Mouse (Mus musculus): ENCODE data around the gene Rnf26. TPM values are rescaled to one million over a fixed set of nuclear protein-coding genes. Genes with fewer than 3 reads are reported as not detected.

Rnf26 gene
- total and polyA plus RNA-seq, 2 experiments from 2014 or later, result 24.3 to 38.0 TPM

DNA sequence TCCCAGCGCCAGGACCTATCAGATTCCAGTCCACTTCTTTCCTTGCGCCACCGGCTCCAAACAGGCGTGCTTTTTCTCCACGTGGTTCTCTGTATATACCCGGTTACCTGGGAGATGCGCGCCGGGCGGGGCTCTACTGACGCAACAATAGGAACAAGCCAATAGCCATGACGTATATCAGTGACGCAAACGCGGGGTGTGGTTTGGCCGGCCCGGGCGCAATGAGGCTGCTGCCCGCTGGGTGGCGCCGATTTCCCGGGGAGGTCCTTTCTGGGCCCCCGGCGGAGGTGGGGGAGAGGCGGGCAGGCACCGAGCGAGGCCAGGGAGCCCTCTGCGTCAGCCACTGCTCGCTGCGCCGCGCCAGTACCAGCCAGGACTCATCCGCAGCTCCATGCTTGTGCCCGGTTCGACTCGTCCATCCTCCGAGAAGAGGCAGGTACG lies 46.5 kb downstream of the Rnf26 start, which contains the start of gene Usp2:
Gene Usp2, plus strand, starts transcription at position 237 of the 441 bp plus-strand sequence.
- H3K4me1 ChIP-seq (ENCODE audit: insufficient read depth, low read length), result no peaks in the 10 kb centered on the region
- H3K9ac ChIP-seq (replicated peaks; ENCODE audit: low read length), result peak within 1 kb of the TSS; percentile 61
- peak; percentile 99 for ATAC-seq
- H3K27me3 ChIP-seq (ENCODE audit: insufficient read depth, low read length), result no peaks in the 10 kb centered on the region
- H3K4me2 ChIP-seq (ENCODE audit: low read depth, low read length), result peak within 1 kb of the TSS; percentile 91
- no peaks in the 10 kb centered on the region for H3K9me3 ChIP-seq (ENCODE audit: low read length)
- DNase-seq (ENCODE audit: low spot score), result peak; percentile 99
- peak within 1 kb of the TSS; percentile 58; the same call in 1 of the 2 replicates for H3K27ac ChIP-seq
- 0% methylated on average over 38 of the region's 38 CpGs for WGBS
- H3K4me3 ChIP-seq (ENCODE audit: low read length), result peak within 1 kb of the TSS; percentile 58
- H3K36me3 ChIP-seq (ENCODE audit: insufficient read depth, low read length), result no peaks in the 10 kb centered on the region
- peak; percentile 79 for TF ChIP-seq CTCF (IDR thresholded peaks at IDR 0.05; ENCODE audit: low read depth)

DNA sequence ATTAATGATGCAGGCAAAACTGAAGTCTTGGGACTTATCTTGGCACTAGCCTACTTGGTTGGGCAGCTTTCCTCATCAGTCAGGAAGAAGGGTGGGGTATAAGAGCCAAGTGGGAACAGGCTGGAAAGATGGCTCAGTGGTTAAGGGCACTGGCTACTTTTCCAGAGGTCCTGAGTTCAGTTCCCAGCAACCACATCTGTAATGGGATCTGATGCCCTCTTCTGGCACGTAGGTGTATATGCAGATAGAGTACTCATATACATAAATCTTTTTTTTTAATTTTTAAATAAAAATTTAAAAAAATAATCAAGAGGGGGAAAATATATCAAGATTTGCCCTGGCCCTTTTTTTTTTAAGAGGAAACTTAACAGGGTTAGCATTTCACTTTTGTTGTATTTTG lies 48.1 kb downstream of the Rnf26 start:
- no peak for ATAC-seq
- H3K27ac ChIP-seq, result no peak overlapping the region
- H3K27me3 ChIP-seq (ENCODE audit: insufficient read depth, low read length), result no peaks in the 10 kb centered on the region
- no peaks in the 10 kb centered on the region for H3K9me3 ChIP-seq (ENCODE audit: low read length)
- H3K4me3 ChIP-seq (ENCODE audit: low read length), result no peak overlapping the region
- H3K4me2 ChIP-seq (ENCODE audit: low read depth, low read length), result no peak overlapping the region
- peak; percentile 2; the same call in 1 of the 2 replicates for TF ChIP-seq CTCF (IDR thresholded peaks at IDR 0.05; ENCODE audit: low read depth)
- H3K4me1 ChIP-seq (ENCODE audit: insufficient read depth, low read length), result no peaks in the 10 kb centered on the region
- no peak for DNase-seq (ENCODE audit: low spot score)
- no peak overlapping the region for H3K9ac ChIP-seq (replicated peaks; ENCODE audit: low read length)
- H3K36me3 ChIP-seq (ENCODE audit: insufficient read depth, low read length), result no peaks in the 10 kb centered on the region
- 51% methylated on average over 1 of the region's 1 CpGs for WGBS

GRCm38 (mm10) chr9:44058606-44059005 lies 54.7 kb downstream of the Rnf26 start:
- Histone ChIP-seq H3K9me3 (ENCODE audit: low read length) (no peaks in the 10 kb centered on the region), H3K4me2 (ENCODE audit: low read depth, low read length) (no peak overlapping the region), H3K36me3 (ENCODE audit: insufficient read depth, low read length) (no peaks in the 10 kb centered on the region), H3K9ac (replicated peaks; ENCODE audit: low read length) (no peak overlapping the region), H3K27me3 (ENCODE audit: insufficient read depth, low read length) (no peaks in the 10 kb centered on the region), H3K4me3 (ENCODE audit: low read length) (no peak overlapping the region), H3K4me1 (ENCODE audit: insufficient read depth, low read length) (no peaks in the 10 kb centered on the region), H3K27ac (no peak overlapping the region)
- DNase-seq (ENCODE audit: low spot score), result no peak
- no peak for TF ChIP-seq CTCF (IDR thresholded peaks at IDR 0.05; ENCODE audit: low read depth)
- no peak for ATAC-seq
- 75% methylated on average over 6 of the region's 6 CpGs for WGBS

GRCm38 (mm10) chr9:44053936-44054335 lies 59.4 kb downstream of the Rnf26 start:
- 78% methylated on average over 1 of the region's 1 CpGs for WGBS
- no peaks in the 10 kb centered on the region for H3K9me3 ChIP-seq (ENCODE audit: low read length)
- no peak for TF ChIP-seq CTCF (IDR thresholded peaks at IDR 0.05; ENCODE audit: low read depth)
- DNase-seq (ENCODE audit: low spot score) (no peak), ATAC-seq (no peak)
- no peak overlapping the region for H3K4me2 ChIP-seq (ENCODE audit: low read depth, low read length)
- no peaks in the 10 kb centered on the region for H3K27me3 ChIP-seq (ENCODE audit: insufficient read depth, low read length)
- H3K4me1 ChIP-seq (ENCODE audit: insufficient read depth, low read length), result no peaks in the 10 kb centered on the region
- no peaks in the 10 kb centered on the region for H3K36me3 ChIP-seq (ENCODE audit: insufficient read depth, low read length)
- no peak overlapping the region for H3K27ac ChIP-seq
- no peak overlapping the region for H3K9ac ChIP-seq (replicated peaks; ENCODE audit: low read length)
- no peak overlapping the region for H3K4me3 ChIP-seq (ENCODE audit: low read length)

GRCm38 (mm10) chr9:44052855-44053254 lies 60.5 kb downstream of the Rnf26 start:
- no peak overlapping the region for H3K4me2 ChIP-seq (ENCODE audit: low read depth, low read length)
- H3K4me1 ChIP-seq (ENCODE audit: insufficient read depth, low read length), result no peaks in the 10 kb centered on the region
- no peak overlapping the region for H3K4me3 ChIP-seq (ENCODE audit: low read length)
- no peaks in the 10 kb centered on the region for H3K27me3 ChIP-seq (ENCODE audit: insufficient read depth, low read length)
- ATAC-seq, result no peak
- peak; percentile 27 for TF ChIP-seq CTCF (IDR thresholded peaks at IDR 0.05; ENCODE audit: low read depth)
- DNase-seq (ENCODE audit: low spot score), result no peak
- H3K36me3 ChIP-seq (ENCODE audit: insufficient read depth, low read length), result no peaks in the 10 kb centered on the region
- no peak overlapping the region for H3K9ac ChIP-seq (replicated peaks; ENCODE audit: low read length)
- 63% methylated on average over 3 of the region's 3 CpGs for WGBS
- H3K9me3 ChIP-seq (ENCODE audit: low read length), result no peaks in the 10 kb centered on the region
- H3K27ac ChIP-seq, result no peak overlapping the region

GRCm38 (mm10) chr9:44049381-44050165 lies 63.7 kb downstream of the Rnf26 start:
- H3K4me2 ChIP-seq (ENCODE audit: low read depth, low read length), result no peak overlapping the region
- H3K9me3 ChIP-seq (ENCODE audit: low read length), result no peaks in the 10 kb centered on the region
- H3K4me1 ChIP-seq (ENCODE audit: insufficient read depth, low read length), result no peaks in the 10 kb centered on the region
- no peaks in the 10 kb centered on the region for H3K36me3 ChIP-seq (ENCODE audit: insufficient read depth, low read length)
- no peak for TF ChIP-seq CTCF (IDR thresholded peaks at IDR 0.05; ENCODE audit: low read depth)
- H3K27me3 ChIP-seq (ENCODE audit: insufficient read depth, low read length), result peaks cover 4% of the 10 kb centered on the region; the same call in 1 of the 2 replicates
- WGBS, result 89% methylated on average over 8 of the region's 8 CpGs
- no peak overlapping the region for H3K4me3 ChIP-seq (ENCODE audit: low read length)
- DNase-seq (ENCODE audit: low spot score) (no peak), ATAC-seq (peak; percentile 21; the same call in 1 of the 2 replicates)
- no peak overlapping the region for H3K9ac ChIP-seq (replicated peaks; ENCODE audit: low read length)
- H3K27ac ChIP-seq, result no peak overlapping the region
